Mouse (Mus musculus): ENCODE results near the gene Nkx1-1.

Nkx1-1 gene

GRCm38 (mm10) chr5:33427461-33427860 lies 6.3 kb downstream of the Nkx1-1 start:
- in situ Hi-C loops (cut with MboI; ENCODE audit: low sequenced_read_pairs) = no loop called here

- in situ Hi-C loops (cut with MboI; ENCODE audit: low sequenced_read_pairs) = no loop called here
Observed at GRCm38 (mm10) chr5:33420313-33420712, 13.5 kb downstream of the Nkx1-1 start.

- in situ Hi-C loops (cut with MboI; ENCODE audit: low sequenced_read_pairs) = no loop called here
Observed at GRCm38 (mm10) chr5:33400819-33401218, 33.0 kb downstream of the Nkx1-1 start.

GRCm38 (mm10) chr5:33396828-33397227 lies 36.9 kb downstream of the Nkx1-1 start:
- in situ Hi-C loops (cut with MboI; ENCODE audit: low sequenced_read_pairs) = loop anchor here (10.0 kb wide), 1 partner anchor 48 kb away; no protein-coding TSS in a partner anchor

- in situ Hi-C loops (cut with MboI; ENCODE audit: low sequenced_read_pairs) = loop anchor here (10.0 kb wide), 1 partner anchor 49 kb away; no protein-coding TSS in a partner anchor
Observed at GRCm38 (mm10) chr5:33395693-33396092, 38.1 kb downstream of the Nkx1-1 start.

GRCm38 (mm10) chr5:33393803-33394202 lies 40.0 kb downstream of the Nkx1-1 start:
- in situ Hi-C loops (cut with MboI; ENCODE audit: low sequenced_read_pairs) = loop anchor here (10.0 kb wide), 1 partner anchor 51 kb away; no protein-coding TSS in a partner anchor

GRCm38 (mm10) chr5:33387550-33387949 lies 46.2 kb downstream of the Nkx1-1 start:
- in situ Hi-C loops (cut with MboI; ENCODE audit: low sequenced_read_pairs) = no loop called here
